Mouse (Mus musculus): ENCODE results near the gene Fxn. TPM values are rescaled to one million over a fixed set of nuclear protein-coding genes. Genes with fewer than 3 reads are reported as not detected.

Fxn gene
- polyA plus RNA-seq, 1 experiment from 2014 or later, result 42.3 TPM

Other genes starting within 250 kb of the Fxn start
- gene Fam189a2, start 249.6 kb downstream of the Fxn start, polyA plus RNA-seq (2015; fragmentation: Nextera tagmentation; extraction: Ambion mirVana), result 0.80 and 1.2 TPM in 2 replicates
- gene Tjp2, start 55.6 kb downstream of the Fxn start, polyA plus RNA-seq (2015; fragmentation: Nextera tagmentation; extraction: Ambion mirVana), result 41.2 and 41.7 TPM in 2 replicates
- gene Fam122a, start 196.8 kb upstream of the Fxn start, polyA plus RNA-seq (2015; fragmentation: Nextera tagmentation; extraction: Ambion mirVana), result 44.5 and 50.0 TPM in 2 replicates

All from intestine, embryonic 15.5 days (tissue).